Mouse (Mus musculus) limb, embryonic 14.5 days (tissue): ENCODE measurements around the gene Bmf. TPM values are rescaled to one million over a fixed set of nuclear protein-coding genes. Genes with fewer than 3 reads are reported as not detected.

Source experiments
- ATAC-seq: fragments of 200-750 bp; cut with Nextera tagmentation; 2 replicates; pipeline ENCODE4 v1.8.0; 2017; ENCODE audit warnings: low read depth, moderate number of reproducible peaks, moderate TSS enrichment; ENCODE audit not compliant: low FRiP score
- DNase-seq: peaks from one replicate; pipeline ENCODE4 v3.0.0-alpha.2; 2015; ENCODE audit warnings: low spot score
- H3K27ac ChIP-seq: fragments of 300-500 bp; sonication (generic); replicated peaks from 2 replicates; pipeline ENCODE4 v1.5.1; 2014; ENCODE audit warnings: low read depth, mild to moderate bottlenecking, low read length, moderate library complexity, mixed read lengths
- H3K27me3 ChIP-seq: fragments of 300-500 bp; sonication (generic); 2 replicates; pipeline ENCODE4 v1.6.1; 2014; ENCODE audit warnings: low read length, mixed read lengths; ENCODE audit not compliant: control insufficient read depth, insufficient read depth
- H3K36me3 ChIP-seq: fragments of 300-500 bp; sonication (generic); 2 replicates; pipeline ENCODE4 v1.6.1; 2014; ENCODE audit warnings: mild to moderate bottlenecking, low read length, moderate library complexity, mixed read lengths; ENCODE audit not compliant: control insufficient read depth, insufficient read depth
- H3K4me1 ChIP-seq: fragments of 300-500 bp; sonication (generic); 2 replicates; pipeline ENCODE4 v1.6.1; 2014; ENCODE audit warnings: antibody characterized with exemption, low read length, mixed read lengths; ENCODE audit not compliant: control insufficient read depth, insufficient read depth
- H3K4me2 ChIP-seq: fragments of 300-500 bp; sonication (generic); replicated peaks from 2 replicates; pipeline ENCODE4 v1.6.1; 2014; ENCODE audit warnings: low read depth, mild to moderate bottlenecking, low read length, moderate library complexity; ENCODE audit not compliant: severe bottlenecking
- H3K4me3 ChIP-seq: fragments of 300-500 bp; sonication (generic); replicated peaks from 2 replicates; pipeline ENCODE4 v1.5.1; 2014; ENCODE audit warnings: low read length
- H3K9ac ChIP-seq: fragments of 300-500 bp; sonication (generic); 2 replicates; pipeline ENCODE4 v1.6.1; 2014; ENCODE audit warnings: mild to moderate bottlenecking, low read depth, low read length, moderate library complexity; ENCODE audit not compliant: severe bottlenecking
- H3K9me3 ChIP-seq: fragments of 300-500 bp; sonication (generic); 2 replicates; pipeline ENCODE4 v1.6.1; 2016; ENCODE audit warnings: low read length; ENCODE audit not compliant: control insufficient read depth
- POLR2A ChIP-seq: fragments of 200-500 bp; IDR thresholded peaks from 2 replicates; pipeline ENCODE4 v1.8.0; 2012; ENCODE audit warnings: inconsistent platforms, mild to moderate bottlenecking, moderate library complexity, borderline replicate concordance; ENCODE audit not compliant: insufficient read depth, insufficient read length; ENCODE audit errors: extremely low read depth
- WGBS: fragments of 180-500 bp; shearing (Covaris S2); extraction: QIAGEN DNeasy Blood & Tissue Kit; methylation state at CpG from one replicate; pipeline ENCODE4 v1.1.7; 2014; 5-methylcytosine and 5-hydroxymethylcytosine counted together
- polyA plus RNA-seq, 2 experiments: library from polyadenylated mRNA; depleted of rRNA in 1 of 2; stranded (reverse) in 1 of 2; unstranded in 1 of 2; fragments of >200 nt; fragmentation: Nextera tagmentation in 1 of 2; extraction: Ambion mirVana in 1 of 2; gene quantifications; 2 replicates each; pipeline versions ENCODE4 v1.2.1 to v1.2.3; 2012 to 2014

Bmf gene
- polyA plus RNA-seq, 2 experiments = 5.1 to 29.2 TPM

DNA sequence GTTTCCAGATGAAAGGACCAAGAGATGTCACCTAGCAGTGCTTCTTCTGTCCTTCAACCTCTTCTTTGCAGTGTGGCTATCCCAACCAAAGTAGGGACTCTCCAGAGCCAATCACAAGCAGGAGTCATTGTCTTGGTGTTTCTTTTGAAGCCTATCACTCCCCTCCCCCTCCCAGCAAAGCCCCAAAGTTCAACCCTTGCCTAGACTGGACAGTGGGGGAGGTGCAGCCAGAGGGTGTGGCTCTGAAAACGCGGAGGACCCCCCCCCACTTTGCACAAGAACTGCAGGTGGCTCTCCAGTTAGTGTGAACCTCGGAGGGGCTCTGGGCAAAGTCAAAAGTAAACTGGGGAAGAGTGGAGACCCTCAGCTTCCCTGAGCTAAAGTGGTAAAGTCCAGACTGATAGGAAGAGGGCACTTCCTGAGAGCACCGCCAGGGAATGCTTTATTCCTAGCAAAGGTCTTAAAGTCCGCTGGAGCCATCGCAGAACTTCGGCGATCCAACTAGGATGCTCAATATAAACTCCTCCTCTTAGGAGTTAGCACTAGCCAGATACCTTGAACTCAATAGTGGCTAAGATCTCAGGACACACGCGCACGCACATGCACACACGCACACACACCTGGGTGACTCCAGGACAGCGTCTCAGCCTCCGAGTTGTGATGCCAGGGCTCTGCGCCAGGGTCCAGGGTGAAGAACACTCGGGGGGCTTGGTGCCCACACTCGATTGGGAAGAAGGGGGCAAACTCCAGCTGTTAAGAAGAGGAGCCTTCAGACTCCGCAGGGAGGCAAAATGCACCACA is 866 bp downstream of the Bmf start:
- H3K4me3 ChIP-seq = peak overlapping the region; percentile 87
- H3K4me1 ChIP-seq = peaks cover 52% of the 10 kb centered on the region
- H3K9me3 ChIP-seq = no peaks in the 10 kb centered on the region
- H3K27me3 ChIP-seq = no peaks in the 10 kb centered on the region
- H3K4me2 ChIP-seq = peak overlapping the region; percentile 92
- under 1% methylated on average over 18 of the region's 18 CpGs for WGBS
- H3K27ac ChIP-seq = peak overlapping the region; percentile 13; the same call in 1 of the 2 replicates
- no peak for ATAC-seq
- H3K36me3 ChIP-seq = no peaks in the 10 kb centered on the region
- DNase-seq = no peak
- TF ChIP-seq POLR2A = no peak
- peak overlapping the region; percentile 73 for H3K9ac ChIP-seq

DNA sequence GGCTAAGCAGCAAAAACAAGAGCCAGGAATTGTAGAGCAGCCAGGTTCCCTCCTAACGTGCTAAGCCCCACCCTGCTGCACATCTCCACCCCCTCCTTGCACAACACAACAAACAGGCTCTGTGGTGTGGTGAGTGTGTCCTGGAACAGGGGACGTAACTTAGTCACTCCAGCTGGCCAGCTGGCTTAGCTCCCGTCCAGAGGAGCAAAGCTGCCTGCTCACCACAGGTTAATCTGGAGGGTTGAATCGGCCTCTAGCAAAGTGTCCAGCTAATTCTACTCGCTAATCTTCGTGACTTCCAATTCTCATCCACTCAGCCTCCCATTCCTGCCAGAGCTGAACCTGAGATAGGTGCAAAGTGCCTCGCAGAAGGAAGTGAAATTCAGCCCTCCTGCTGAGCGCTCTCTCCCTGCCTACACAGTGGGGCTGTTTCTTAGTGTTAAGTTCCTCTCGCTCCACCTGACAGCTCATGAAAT is 1.9 kb downstream of the Bmf start:
- Histone ChIP-seq H3K4me2 (peak overlapping the region; percentile 92), H3K9ac (peak overlapping the region; percentile 31; the same call in 1 of the 2 replicates), H3K4me1 (peaks cover 59% of the 10 kb centered on the region), H3K27ac (peak overlapping the region; percentile 26; the same call in 1 of the 2 replicates), H3K4me3 (peak overlapping the region; percentile 87), H3K27me3 (no peaks in the 10 kb centered on the region), H3K9me3 (no peaks in the 10 kb centered on the region), H3K36me3 (no peaks in the 10 kb centered on the region)
- DNase-seq = peak; percentile 28
- no peak for ATAC-seq
- TF ChIP-seq POLR2A = no peak
- WGBS = 5% methylated on average over 9 of the region's 9 CpGs

GRCm38 (mm10) chr2:118546798-118547165 is 2.7 kb downstream of the Bmf start:
- DNase-seq = no peak
- H3K36me3 ChIP-seq = 0 out of 2 replicates have a peak, but pooled peaks cover 2% of the 10 kb centered on the region
- WGBS = 55% methylated on average over 3 of the region's 3 CpGs
- H3K9me3 ChIP-seq = no peaks in the 10 kb centered on the region
- H3K4me2 ChIP-seq = peak overlapping the region; percentile 92
- no peaks in the 10 kb centered on the region for H3K27me3 ChIP-seq
- H3K4me3 ChIP-seq = peak overlapping the region; percentile 87; the same call in 1 of the 2 replicates
- peaks cover 66% of the 10 kb centered on the region for H3K4me1 ChIP-seq
- no peak for ATAC-seq
- no peak for TF ChIP-seq POLR2A
- 0 out of 2 replicates have a peak overlapping the region, but pooled peaks have one; percentile 16 for H3K9ac ChIP-seq
- 0 out of 2 replicates have a peak overlapping the region, but pooled peaks have one; percentile 92 for H3K27ac ChIP-seq

DNA sequence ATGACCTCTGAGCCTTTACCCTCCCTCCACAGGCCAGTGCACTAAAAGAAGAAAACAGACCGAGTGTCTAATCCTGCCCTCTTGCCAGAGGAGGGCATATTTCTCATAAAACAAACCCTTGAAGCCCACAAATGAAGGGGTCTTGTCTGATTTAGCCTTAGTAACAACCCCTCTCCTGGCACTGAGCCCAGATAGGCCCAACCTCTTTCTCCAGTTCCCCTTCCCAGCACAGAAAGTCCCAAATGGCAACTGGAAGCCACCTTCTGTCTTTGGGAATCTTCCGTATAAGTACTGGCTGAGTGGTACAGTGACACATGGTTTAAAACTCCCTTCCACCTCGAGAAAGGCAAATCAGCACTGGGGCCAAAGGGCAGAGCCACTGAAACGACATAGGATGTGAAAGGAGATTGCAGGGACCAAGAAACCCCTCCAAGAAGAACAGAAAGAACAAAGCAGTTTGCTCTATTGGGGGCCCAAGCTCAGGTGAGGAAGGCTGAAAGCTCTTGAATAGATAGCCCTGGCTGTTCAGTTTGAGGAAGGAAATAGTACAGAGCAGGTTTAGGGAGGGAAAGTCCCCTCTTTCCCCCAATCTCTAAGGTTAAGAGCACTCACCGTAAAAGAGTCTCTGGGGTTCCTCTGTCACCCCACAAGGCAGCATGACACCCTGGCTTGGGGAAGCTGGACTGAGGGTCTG is 3.2 kb downstream of the Bmf start:
- 30% methylated on average over 5 of the region's 5 CpGs for WGBS
- H3K4me1 ChIP-seq = peaks cover 71% of the 10 kb centered on the region
- peak overlapping the region; percentile 18 for H3K4me3 ChIP-seq
- peak overlapping the region; percentile 92 for H3K4me2 ChIP-seq
- H3K27ac ChIP-seq = peak overlapping the region; percentile 92
- DNase-seq (no peak), ATAC-seq (no peak)
- no peaks in the 10 kb centered on the region for H3K27me3 ChIP-seq
- TF ChIP-seq POLR2A = no peak
- 0 out of 2 replicates have a peak, but pooled peaks cover 2% of the 10 kb centered on the region for H3K36me3 ChIP-seq
- H3K9ac ChIP-seq = peak overlapping the region; percentile 43
- no peaks in the 10 kb centered on the region for H3K9me3 ChIP-seq
